Mouse (Mus musculus) testis, postnatal 10 days (tissue): ENCODE results near the gene Mycn.
A peak's percentile ranks its signal among the peaks of the same experiment; 100 is the strongest.

Experiments used
- DNase-seq: peaks from one replicate; pipeline ENCODE4 v3.0.0; 2021; ENCODE audit warnings: low spot score

Mycn gene

GRCm38 (mm10) chr12:12941661-12942363 lies at the start of gene Mycn:
TSS of gene Mycn (minus strand) at chr12:12941914.
- DNase-seq, result peak; percentile 90

GRCm38 (mm10) chr12:12987376-12987775 lies 45.7 kb upstream of the Mycn start:
- DNase-seq, result no peak

- no peak for DNase-seq
Measured at GRCm38 (mm10) chr12:12986612-12987206, 45.0 kb upstream of the Mycn start.

- no peak for DNase-seq
Measured at GRCm38 (mm10) chr12:12983032-12983431, 41.3 kb upstream of the Mycn start.

- no peak for DNase-seq
Measured at GRCm38 (mm10) chr12:12975397-12975796, 33.7 kb upstream of the Mycn start.

- DNase-seq, result no peak
Measured at GRCm38 (mm10) chr12:12972756-12973435, 31.2 kb upstream of the Mycn start.

GRCm38 (mm10) chr12:12967946-12968345 lies 26.2 kb upstream of the Mycn start:
- DNase-seq, result no peak

- no peak for DNase-seq
Measured at GRCm38 (mm10) chr12:12964856-12965255, 23.1 kb upstream of the Mycn start.

- DNase-seq, result no peak
Measured at GRCm38 (mm10) chr12:12947606-12948005, 5.9 kb upstream of the Mycn start.

- no peak for DNase-seq
Measured at GRCm38 (mm10) chr12:12943288-12943687, 1.6 kb upstream of the Mycn start.

- DNase-seq, result peak; percentile 93
Measured at GRCm38 (mm10) chr12:12942364-12943050, 793 bp upstream of the Mycn start.

- DNase-seq, result peak; percentile 55
Measured at GRCm38 (mm10) chr12:12941129-12941504, 597 bp downstream of the Mycn start.

- peak; percentile 64 for DNase-seq
Measured at GRCm38 (mm10) chr12:12940466-12941128, 1.1 kb downstream of the Mycn start.

GRCm38 (mm10) chr12:12939581-12940465 lies 1.9 kb downstream of the Mycn start:
- peak; percentile 68 for DNase-seq

- peak; percentile 79 for DNase-seq
Measured at GRCm38 (mm10) chr12:12938850-12939249, 2.9 kb downstream of the Mycn start.

GRCm38 (mm10) chr12:12938361-12938760 lies 3.4 kb downstream of the Mycn start:
- DNase-seq, result no peak

GRCm38 (mm10) chr12:12937746-12938145 lies 4.0 kb downstream of the Mycn start:
- no peak for DNase-seq

GRCm38 (mm10) chr12:12937088-12937487 lies 4.6 kb downstream of the Mycn start:
- no peak for DNase-seq

GRCm38 (mm10) chr12:12932238-12932637 lies 9.5 kb downstream of the Mycn start:
- no peak for DNase-seq

GRCm38 (mm10) chr12:12928239-12928638 lies 13.5 kb downstream of the Mycn start:
- DNase-seq, result no peak

- DNase-seq, result no peak
Measured at GRCm38 (mm10) chr12:12926975-12927527, 14.7 kb downstream of the Mycn start.
